Mouse (Mus musculus) ovary, postnatal 10 days (tissue): ENCODE measurements around the gene Mup10.
"Not testable (repeated sequence)": the region's sequence is repeated elsewhere in the genome, so short reads cannot be mapped to it uniquely, and the experiment has no call there.

Experiments used
- DNase-seq: peaks from one replicate; pipeline ENCODE4 v3.0.0; 2022; ENCODE audit warnings: low spot score

Gene Mup10

GRCm38 (mm10) chr4:60582099-60582498, at the start of gene Mup10:
Gene Mup10 (minus strand): TSS chr4:60582199.
- DNase-seq: not testable (repeated sequence)
